Mouse (Mus musculus) adrenal gland, adult (tissue): ENCODE data around the gene Acpp.

Experiments
- DNase-seq, 2 experiments: peaks; one replicate each; pipeline ENCODE4 v3.0.0; 2022 to 2023; ENCODE audit warnings: low spot score in 1 of 2; ENCODE audit not compliant: inconsistent age in 2 of 2

Acpp gene

GRCm38 (mm10) chr9:104254408-104255180 lies 83.0 kb downstream of the Acpp start:
- DNase-seq = no peak

DNA sequence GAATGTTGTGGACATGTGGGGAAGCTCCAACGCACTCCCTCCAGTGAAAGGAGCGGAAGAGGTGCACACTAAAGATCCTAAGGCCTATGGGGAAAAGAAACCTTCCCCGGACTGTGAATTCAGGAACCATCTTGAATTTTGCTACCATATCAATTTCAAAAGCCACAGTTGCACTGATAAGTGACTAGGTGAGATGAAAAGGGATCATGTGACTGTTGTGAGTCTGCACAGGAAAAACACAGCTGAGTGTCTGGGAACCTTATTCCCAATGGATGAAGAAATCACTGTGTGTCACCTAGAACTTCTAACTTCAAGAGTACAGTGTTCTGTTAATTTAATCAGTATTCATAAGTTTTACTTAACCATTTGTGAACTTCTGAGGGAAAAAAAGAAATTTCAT lies 84.9 kb downstream of the Acpp start:
- DNase-seq = no peak

- DNase-seq = peak in 1 of 2 experiments; percentile 24
These were observed 85.9 kb downstream of the Acpp start for GRCm38 (mm10) chr9:104251687-104252086.

- DNase-seq = no peak
These were observed 86.4 kb downstream of the Acpp start for GRCm38 (mm10) chr9:104251111-104251510.

GRCm38 (mm10) chr9:104247307-104247987 lies 90.1 kb downstream of the Acpp start:
- no peak for DNase-seq

DNA sequence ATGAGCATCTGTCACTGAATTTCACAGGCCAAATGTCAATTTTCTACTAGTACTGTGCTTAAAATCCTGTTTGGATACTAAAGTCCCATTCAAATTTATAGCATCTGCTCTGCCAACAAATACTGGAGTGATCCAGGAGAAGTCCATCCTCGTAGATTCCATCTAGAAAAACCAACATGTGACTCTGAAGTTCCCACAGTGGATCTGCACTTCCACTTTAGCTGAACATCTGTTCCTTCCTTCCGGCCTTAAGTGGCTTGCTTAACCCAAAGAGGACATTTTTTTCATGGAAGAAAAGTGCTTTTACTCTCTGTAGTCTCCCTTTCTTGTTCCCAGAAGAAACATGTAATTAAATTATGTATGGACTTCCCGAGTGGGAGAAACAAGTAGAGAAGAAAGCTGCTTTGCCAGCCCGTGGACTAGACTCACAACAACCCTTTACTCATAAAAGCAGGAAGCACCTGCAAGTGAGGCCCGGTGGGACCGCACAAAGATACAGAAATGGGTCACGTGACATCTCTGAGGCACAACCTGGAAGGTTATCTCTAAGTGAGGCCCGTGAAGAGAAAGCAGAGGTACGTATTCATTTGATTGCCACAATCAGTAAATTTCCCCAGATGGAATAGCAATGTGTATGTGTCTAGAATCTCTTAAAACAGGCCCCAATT lies 93.6 kb downstream of the Acpp start:
- DNase-seq = no peak

- DNase-seq = no peak
These were observed 97.4 kb downstream of the Acpp start for GRCm38 (mm10) chr9:104240146-104240545.

DNA sequence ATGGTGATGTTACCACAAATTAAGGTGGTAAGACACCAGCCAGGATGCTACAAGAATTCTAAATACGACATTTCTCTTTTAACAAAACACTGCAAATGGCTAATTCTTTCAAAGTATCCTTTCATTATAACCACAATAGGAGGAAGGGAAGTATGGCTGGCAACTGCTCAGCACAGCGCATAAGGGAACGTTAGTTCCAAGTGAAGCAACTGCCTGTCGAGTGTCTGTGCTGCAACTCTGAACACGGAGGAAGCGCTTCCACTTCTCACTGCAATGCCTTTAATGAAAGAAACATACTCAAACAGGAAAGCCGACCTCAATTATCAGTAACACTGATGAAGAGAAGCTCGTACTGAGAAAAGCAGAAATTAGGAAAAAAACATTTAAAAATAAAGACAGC lies 98.5 kb downstream of the Acpp start:
- no peak for DNase-seq
